Mouse (Mus musculus): Measurements from ENCODE around the gene Col11a2.
"Not testable (repeated sequence)": the region's sequence is repeated elsewhere in the genome, so short reads cannot be mapped to it uniquely, and the experiment has no call there.

DNA sequence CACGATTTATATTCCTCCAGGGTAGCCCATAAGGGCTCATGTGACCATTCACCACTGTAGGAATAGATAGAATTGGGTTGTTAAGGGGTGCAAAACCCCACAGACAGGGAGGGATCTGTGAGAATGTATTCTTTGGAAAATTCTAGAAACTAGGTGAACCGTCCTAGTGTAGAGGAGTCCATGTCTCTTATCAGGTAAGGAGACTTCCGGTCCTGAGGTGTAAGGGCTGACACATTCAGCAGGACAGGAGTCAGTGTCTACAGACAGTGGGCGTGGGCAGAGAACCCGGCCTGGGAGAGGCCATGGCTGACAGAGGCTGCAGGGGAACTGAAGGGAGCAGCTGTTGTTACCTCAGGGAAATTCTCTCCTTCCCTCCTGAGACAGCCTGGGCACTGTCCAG, 40.5 kb upstream of the Col11a2 start:
- not testable (repeated sequence) for TF ChIP-seq CTCF (IDR thresholded peaks at IDR 0.05; ENCODE audit: extremely low read depth, insufficient read depth, insufficient read length, insufficient replicate concordance); POLR2A (IDR thresholded peaks at IDR 0.05; ENCODE audit: low read depth, low read length)
